Mouse (Mus musculus) embryonic facial prominence, embryonic 11.5 days (tissue): Measurements from ENCODE around the gene Cfap300. TPM values are rescaled to one million over a fixed set of nuclear protein-coding genes. Genes with fewer than 3 reads are reported as not detected.

Experiments
- ATAC-seq: fragments of 200-750 bp; cut with Nextera tagmentation; replicated peaks from 2 replicates; pipeline ENCODE4 v1.8.0; 2017; ENCODE audit warnings: low read depth; ENCODE audit not compliant: insufficient number of reproducible peaks, low FRiP score, low TSS enrichment
- DNase-seq: peaks from one replicate; pipeline ENCODE4 v3.0.0-alpha.2; 2015; ENCODE audit warnings: low spot score
- H3K27ac ChIP-seq: fragments of 300-500 bp; sonication (generic); replicated peaks from 2 replicates; pipeline ENCODE4 v1.5.1; 2014; ENCODE audit warnings: mild to moderate bottlenecking, low read depth, low read length, control low read depth
- H3K27me3 ChIP-seq: fragments of 300-500 bp; sonication (generic); 2 replicates; pipeline ENCODE4 v1.6.1; 2014; ENCODE audit warnings: mild to moderate bottlenecking, low read length, moderate library complexity, mixed read lengths; ENCODE audit not compliant: control insufficient read depth, insufficient read depth
- H3K36me3 ChIP-seq: fragments of 300-500 bp; sonication (generic); replicated peaks from 2 replicates; pipeline ENCODE4 v1.6.1; 2014; ENCODE audit warnings: low read depth, mild to moderate bottlenecking, low read length, moderate library complexity, mixed read lengths; ENCODE audit not compliant: control insufficient read depth, insufficient read depth
- H3K4me1 ChIP-seq: fragments of 300-500 bp; sonication (generic); 2 replicates; pipeline ENCODE4 v1.6.1; 2014; ENCODE audit warnings: low read length, mixed read lengths; ENCODE audit not compliant: control insufficient read depth, insufficient read depth
- H3K4me2 ChIP-seq: fragments of 300-500 bp; sonication (generic); 2 replicates; pipeline ENCODE4 v1.6.1; 2014; ENCODE audit warnings: low read depth, mild to moderate bottlenecking, control low read depth, low read length, moderate library complexity
- H3K4me3 ChIP-seq: fragments of 300-500 bp; sonication (generic); 2 replicates; pipeline ENCODE4 v1.5.1; 2014; ENCODE audit warnings: low read depth, low read length, control low read depth
- H3K9ac ChIP-seq: fragments of 300-500 bp; sonication (generic); replicated peaks from 2 replicates; pipeline ENCODE4 v1.6.1; 2014; ENCODE audit warnings: mild to moderate bottlenecking, control low read depth, low read length
- H3K9me3 ChIP-seq: fragments of 300-500 bp; sonication (generic); replicated peaks from 2 replicates; pipeline ENCODE4 v1.6.1; 2016; ENCODE audit warnings: mild to moderate bottlenecking, low read length, inconsistent platforms, mixed read lengths; ENCODE audit not compliant: control insufficient read depth
- WGBS: fragments of 180-500 bp; shearing (Covaris S2); extraction: QIAGEN DNeasy Blood & Tissue Kit; methylation state at CpG from one replicate; pipeline ENCODE4 v1.1.7; 2014; 5-methylcytosine and 5-hydroxymethylcytosine counted together
- polyA plus RNA-seq: library from polyadenylated mRNA; unstranded; fragments of >200 nt; fragmentation: Nextera tagmentation; extraction: Ambion mirVana; gene quantifications from 2 replicates; pipeline ENCODE4 v1.2.1, GENCODE M21; 2014

Gene Cfap300
- polyA plus RNA-seq, 1 experiment from 2014 or later, result 22.8 TPM

- Histone ChIP-seq H3K9ac (no peak overlapping the region), H3K36me3 (no peaks in the 10 kb centered on the region), H3K27me3 (no peaks in the 10 kb centered on the region), H3K4me2 (no peak overlapping the region), H3K9me3 (no peaks in the 10 kb centered on the region), H3K4me1 (no peaks in the 10 kb centered on the region), H3K27ac (no peak overlapping the region), H3K4me3 (no peak overlapping the region)
- DNase-seq, result no peak
- no peak for ATAC-seq
- WGBS, result 86% methylated on average over 2 of the region's 2 CpGs
These were observed 62.5 kb downstream of the Cfap300 start for GRCm38 (mm10) chr9:7980162-7980561.

- H3K9me3 ChIP-seq, result no peaks in the 10 kb centered on the region
- H3K36me3 ChIP-seq, result no peaks in the 10 kb centered on the region
- no peak overlapping the region for H3K4me3 ChIP-seq
- ATAC-seq (no peak), DNase-seq (no peak)
- no peak overlapping the region for H3K9ac ChIP-seq
- WGBS, result 89% methylated on average over 11 of the region's 11 CpGs
- no peak overlapping the region for H3K27ac ChIP-seq
- no peaks in the 10 kb centered on the region for H3K4me1 ChIP-seq
- H3K4me2 ChIP-seq, result no peak overlapping the region
- H3K27me3 ChIP-seq, result no peaks in the 10 kb centered on the region
These were observed 63.3 kb downstream of the Cfap300 start for GRCm38 (mm10) chr9:7979153-7979916.

- DNase-seq (no peak), ATAC-seq (no peak)
- Histone ChIP-seq H3K9ac (no peak overlapping the region), H3K27me3 (no peaks in the 10 kb centered on the region), H3K36me3 (no peaks in the 10 kb centered on the region), H3K4me2 (no peak overlapping the region), H3K4me1 (no peaks in the 10 kb centered on the region), H3K27ac (no peak overlapping the region), H3K4me3 (no peak overlapping the region), H3K9me3 (no peaks in the 10 kb centered on the region)
- WGBS, result 75% methylated on average over 3 of the region's 3 CpGs
These were observed 64.1 kb downstream of the Cfap300 start for GRCm38 (mm10) chr9:7978502-7978901.

GRCm38 (mm10) chr9:7977587-7977986, 65.0 kb downstream of the Cfap300 start:
- no peaks in the 10 kb centered on the region for H3K4me1 ChIP-seq
- no peak overlapping the region for H3K4me2 ChIP-seq
- no peak overlapping the region for H3K27ac ChIP-seq
- H3K27me3 ChIP-seq, result no peaks in the 10 kb centered on the region
- 86% methylated on average over 5 of the region's 5 CpGs for WGBS
- H3K9ac ChIP-seq, result no peak overlapping the region
- DNase-seq, result no peak
- no peak for ATAC-seq
- H3K36me3 ChIP-seq, result no peaks in the 10 kb centered on the region; the same call in 1 of the 2 replicates
- no peaks in the 10 kb centered on the region for H3K9me3 ChIP-seq
- no peak overlapping the region for H3K4me3 ChIP-seq

GRCm38 (mm10) chr9:7971993-7972392, 70.6 kb downstream of the Cfap300 start:
- Histone ChIP-seq H3K4me2 (no peak overlapping the region), H3K36me3 (no peaks in the 10 kb centered on the region; the same call in 1 of the 2 replicates), H3K27ac (no peak overlapping the region), H3K9ac (no peak overlapping the region), H3K9me3 (no peaks in the 10 kb centered on the region), H3K27me3 (no peaks in the 10 kb centered on the region), H3K4me1 (no peaks in the 10 kb centered on the region), H3K4me3 (no peak overlapping the region)
- DNase-seq, result no peak
- 84% methylated on average over 2 of the region's 2 CpGs for WGBS
- ATAC-seq, result no peak

Other genes with a start within 250 kb of the Cfap300 start
- gene Birc2, start 205.8 kb downstream of the Cfap300 start, polyA plus RNA-seq, result 45.9 and 50.0 TPM in 2 replicates
- 6.5 and 8.6 TPM in 2 replicates for gene Birc3, start 169.6 kb downstream of the Cfap300 start, polyA plus RNA-seq
- 41.9 and 43.7 TPM in 2 replicates for gene Yap1, start 38.2 kb downstream of the Cfap300 start, polyA plus RNA-seq
- 4.3 and 4.5 TPM in 2 replicates for gene Cep126, start 91.5 kb upstream of the Cfap300 start, polyA plus RNA-seq